Mouse (Mus musculus) heart, embryonic 12.5 days (tissue): ENCODE measurements around the gene Tmem97. TPM values are rescaled to one million over a fixed set of nuclear protein-coding genes. Genes with fewer than 3 reads are reported as not detected.
"Not testable (repeated sequence)": the region's sequence is repeated elsewhere in the genome, so short reads cannot be mapped to it uniquely, and the experiment has no call there.

Experiments used
- ATAC-seq: fragments of 200-750 bp; cut with Nextera tagmentation; 2 replicates; pipeline ENCODE4 v1.8.0; 2017; ENCODE audit warnings: moderate TSS enrichment, moderate library complexity; ENCODE audit not compliant: insufficient number of reproducible peaks, low FRiP score
- H3K27ac ChIP-seq: fragments of 300-500 bp; sonication (generic); 2 replicates; pipeline ENCODE4 v1.5.1; 2016; ENCODE audit warnings: mild to moderate bottlenecking, moderate library complexity; ENCODE audit not compliant: poor library complexity, severe bottlenecking
- H3K27me3 ChIP-seq: fragments of 300-500 bp; sonication (generic); replicated peaks from 2 replicates; pipeline ENCODE4 v1.6.1; 2016; ENCODE audit warnings: mild to moderate bottlenecking, moderate library complexity
- H3K36me3 ChIP-seq: fragments of 300-500 bp; sonication (generic); 2 replicates; pipeline ENCODE4 v1.6.1; 2016; ENCODE audit warnings: mild to moderate bottlenecking, moderate library complexity
- H3K4me1 ChIP-seq: fragments of 300-500 bp; sonication (generic); replicated peaks from 2 replicates; pipeline ENCODE4 v1.6.1; 2016; ENCODE audit warnings: mild to moderate bottlenecking
- H3K4me2 ChIP-seq: fragments of 300-500 bp; sonication (generic); 2 replicates; pipeline ENCODE4 v1.6.1; 2016; ENCODE audit warnings: mild to moderate bottlenecking, moderate library complexity
- H3K4me3 ChIP-seq: fragments of 300-500 bp; sonication (generic); 2 replicates; pipeline ENCODE4 v1.5.1; 2016; ENCODE audit warnings: mild to moderate bottlenecking
- H3K9ac ChIP-seq: fragments of 300-500 bp; sonication (generic); 2 replicates; pipeline ENCODE4 v1.6.1; 2016; ENCODE audit warnings: mild to moderate bottlenecking, moderate library complexity
- H3K9me3 ChIP-seq: fragments of 300-500 bp; sonication (generic); replicated peaks from 2 replicates; pipeline ENCODE4 v1.6.1; 2016; ENCODE audit warnings: mild to moderate bottlenecking, moderate library complexity
- WGBS: fragments of 180-500 bp; shearing (Covaris S2); methylation state at CpG from one replicate; pipeline ENCODE4 v1.1.7; 2016; 5-methylcytosine and 5-hydroxymethylcytosine counted together
- polyA plus RNA-seq: library from polyadenylated mRNA; unstranded; fragments of >200 nt; fragmentation: Nextera tagmentation; extraction: Ambion mirVana; gene quantifications from 2 replicates; pipeline ENCODE4 v1.2.1, GENCODE M21; 2016

Tmem97 gene
- polyA plus RNA-seq, 1 experiment from 2014 or later = 58.4 TPM

DNA sequence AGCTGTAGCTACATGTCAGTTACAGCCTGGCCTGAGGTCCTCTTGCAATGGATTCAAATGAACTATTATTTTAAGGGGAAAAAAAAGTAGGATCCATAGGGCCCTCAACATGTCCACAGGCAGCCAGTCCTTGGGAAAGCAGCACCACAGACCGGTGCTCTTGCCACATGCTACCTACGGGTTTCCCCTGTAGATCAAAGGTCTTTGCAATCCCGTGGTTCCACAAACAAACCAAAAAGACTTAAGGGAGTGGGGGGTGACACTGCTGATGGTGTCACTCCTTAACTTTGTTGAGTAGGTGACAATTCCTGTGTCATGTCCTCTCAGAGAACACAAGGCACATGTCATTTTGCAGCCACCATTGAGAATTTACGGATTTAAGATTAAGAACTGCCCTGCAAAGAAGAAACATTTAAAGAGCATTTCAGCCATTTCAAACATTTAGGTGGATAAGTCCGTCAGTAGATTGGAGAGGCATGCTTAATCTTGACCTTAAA, 1.0 kb downstream of the Tmem97 start:
- H3K4me3 ChIP-seq = peak overlapping the region; percentile 59
- no peak overlapping the region for H3K27ac ChIP-seq
- peak overlapping the region; percentile 70 for H3K9ac ChIP-seq
- 0 out of 2 replicates have a peak, but pooled peaks cover 3% of the 10 kb centered on the region for H3K9me3 ChIP-seq
- H3K27me3 ChIP-seq = no peaks in the 10 kb centered on the region
- peaks cover 10% of the 10 kb centered on the region for H3K36me3 ChIP-seq
- no peak for ATAC-seq
- peaks cover 17% of the 10 kb centered on the region for H3K4me1 ChIP-seq
- H3K4me2 ChIP-seq = peak overlapping the region; percentile 74
- 3% methylated on average over 5 of the region's 5 CpGs for WGBS

DNA sequence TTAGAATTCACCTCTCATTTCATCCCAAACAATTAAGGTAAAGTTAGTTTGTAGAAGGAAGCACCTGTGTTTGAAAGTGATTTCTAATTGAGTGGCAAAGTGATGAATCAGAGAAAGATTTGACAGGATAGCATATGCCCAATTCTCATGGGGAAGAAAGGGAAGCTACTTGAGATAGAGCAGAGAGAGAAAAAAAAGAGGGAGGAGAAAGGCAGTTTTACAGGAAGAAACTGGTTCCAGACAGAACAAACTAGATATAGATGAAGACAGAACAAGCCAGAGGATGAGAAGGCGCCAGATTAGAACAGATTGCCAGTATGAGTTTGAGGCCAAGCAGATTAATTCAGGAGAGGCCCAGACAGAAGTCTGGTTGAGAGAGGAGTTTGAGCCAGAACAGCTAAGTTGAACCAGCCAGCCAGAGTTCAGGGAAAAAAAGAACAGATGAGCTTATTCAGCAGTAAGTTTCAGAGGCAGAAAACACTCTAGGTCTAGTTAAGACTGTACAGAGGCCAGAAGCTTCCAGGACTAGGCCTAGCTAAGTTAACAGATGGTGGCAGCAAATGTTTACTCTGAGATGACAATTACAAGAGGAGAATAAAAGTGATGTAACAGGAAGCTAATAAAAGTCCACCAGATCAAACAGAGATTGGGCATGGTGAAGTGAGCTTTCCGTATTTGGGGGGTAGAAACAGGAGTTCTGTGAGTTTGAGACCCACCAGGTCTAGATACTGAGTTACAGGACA, 2.7 kb downstream of the Tmem97 start:
- WGBS = 81% methylated on average over 2 of the region's 2 CpGs
- Histone ChIP-seq H3K4me2 (no peak overlapping the region), H3K27me3 (no peaks in the 10 kb centered on the region), H3K4me3 (no peak overlapping the region), H3K9ac (no peak overlapping the region), H3K9me3 (no peaks in the 10 kb centered on the region), H3K27ac (no peak overlapping the region), H3K36me3 (peaks cover 24% of the 10 kb centered on the region), H3K4me1 (peaks cover 17% of the 10 kb centered on the region)
- ATAC-seq = no peak

DNA sequence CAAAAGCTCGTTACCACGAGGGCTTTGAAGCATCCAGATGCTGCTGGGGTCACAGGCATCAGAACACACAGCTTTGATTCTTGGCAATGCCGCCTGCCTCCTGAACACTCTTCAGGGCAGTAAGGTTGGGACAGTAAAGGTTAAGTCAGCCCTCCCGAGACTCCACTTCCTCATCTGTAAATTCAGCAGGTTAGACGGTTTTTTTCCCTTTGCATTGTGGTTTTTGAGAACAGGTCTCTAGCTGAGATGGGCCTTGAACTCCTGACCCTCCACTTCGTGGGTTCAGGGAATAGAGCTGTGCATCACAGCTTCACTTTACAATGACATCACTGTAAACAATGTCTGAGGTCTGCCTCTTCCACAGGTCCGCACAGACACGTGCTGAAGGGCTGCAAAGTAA, 5.4 kb downstream of the Tmem97 start:
- peaks cover 49% of the 10 kb centered on the region for H3K36me3 ChIP-seq
- no peak overlapping the region for H3K27ac ChIP-seq
- no peaks in the 10 kb centered on the region for H3K9me3 ChIP-seq
- no peak overlapping the region for H3K4me3 ChIP-seq
- WGBS = 61% methylated on average over 8 of the region's 8 CpGs
- no peak for ATAC-seq
- no peaks in the 10 kb centered on the region for H3K27me3 ChIP-seq
- H3K4me2 ChIP-seq = no peak overlapping the region
- no peak overlapping the region for H3K9ac ChIP-seq
- peaks cover 13% of the 10 kb centered on the region for H3K4me1 ChIP-seq

DNA sequence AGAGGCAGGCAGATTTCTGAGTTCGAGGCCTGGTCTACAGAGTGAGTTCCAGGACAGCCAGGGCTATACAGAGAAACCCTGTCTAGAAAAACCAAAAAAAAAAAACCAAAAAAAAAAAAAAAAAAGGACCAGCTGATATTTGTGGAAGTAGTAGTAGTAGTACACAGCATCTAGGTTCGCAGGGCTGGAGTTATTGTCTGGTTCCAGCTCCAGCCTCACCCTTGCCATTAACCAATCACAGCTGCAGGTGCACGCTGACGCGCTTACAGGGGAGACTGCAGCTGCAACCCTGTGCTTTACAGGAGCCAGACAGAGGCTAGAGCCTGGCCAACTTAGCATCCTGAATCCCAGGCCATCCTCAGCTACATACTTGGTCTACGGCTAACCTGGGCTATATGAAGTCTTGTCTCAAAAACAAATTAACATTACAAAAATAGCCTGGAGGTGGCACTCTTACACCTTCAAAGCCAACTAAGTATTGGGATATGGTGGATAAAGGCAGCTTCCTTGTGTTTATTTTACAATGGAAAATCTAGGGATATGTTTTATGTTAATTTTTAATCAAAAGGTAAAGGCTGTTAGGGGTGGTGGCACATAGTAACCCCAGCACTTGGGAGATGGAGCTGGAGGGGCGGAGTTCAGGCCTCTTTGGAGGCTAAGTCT, 6.0 kb downstream of the Tmem97 start:
- Histone ChIP-seq H3K9me3 (no peaks in the 10 kb centered on the region), H3K27me3 (no peaks in the 10 kb centered on the region), H3K9ac (no peak overlapping the region), H3K36me3 (peaks cover 53% of the 10 kb centered on the region), H3K4me2 (no peak overlapping the region), H3K4me3 (no peak overlapping the region), H3K27ac (no peak overlapping the region), H3K4me1 (peaks cover 11% of the 10 kb centered on the region)
- no peak for ATAC-seq
- WGBS = 92% methylated on average over 7 of the region's 7 CpGs

DNA sequence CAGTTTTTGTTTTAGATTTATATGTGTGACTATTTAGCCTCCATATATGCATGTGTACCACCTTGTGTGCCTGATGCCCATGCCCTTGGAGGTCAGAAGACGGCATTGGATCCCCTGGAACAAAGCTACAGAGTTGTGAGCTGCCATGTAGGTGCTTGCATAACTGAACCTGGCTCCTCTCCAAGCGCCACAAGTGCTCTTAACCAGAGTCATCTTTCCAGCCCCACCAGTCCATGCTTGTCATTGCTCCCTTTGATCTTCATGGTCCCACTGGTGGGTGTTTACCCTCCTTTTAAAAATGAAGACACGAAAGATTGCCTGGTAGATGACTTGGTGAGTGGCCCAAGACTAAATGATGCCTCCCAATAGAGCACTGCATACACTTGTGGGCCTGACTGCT, 10.2 kb downstream of the Tmem97 start:
- Histone ChIP-seq H3K9ac (no peak overlapping the region), H3K27ac (no peak overlapping the region), H3K4me3 (no peak overlapping the region), H3K27me3 (no peaks in the 10 kb centered on the region), H3K9me3 (no peaks in the 10 kb centered on the region), H3K36me3 (peaks cover 61% of the 10 kb centered on the region), H3K4me1 (peaks cover 12% of the 10 kb centered on the region), H3K4me2 (no peak overlapping the region)
- no peak for ATAC-seq
- 83% methylated on average over 3 of the region's 3 CpGs for WGBS

DNA sequence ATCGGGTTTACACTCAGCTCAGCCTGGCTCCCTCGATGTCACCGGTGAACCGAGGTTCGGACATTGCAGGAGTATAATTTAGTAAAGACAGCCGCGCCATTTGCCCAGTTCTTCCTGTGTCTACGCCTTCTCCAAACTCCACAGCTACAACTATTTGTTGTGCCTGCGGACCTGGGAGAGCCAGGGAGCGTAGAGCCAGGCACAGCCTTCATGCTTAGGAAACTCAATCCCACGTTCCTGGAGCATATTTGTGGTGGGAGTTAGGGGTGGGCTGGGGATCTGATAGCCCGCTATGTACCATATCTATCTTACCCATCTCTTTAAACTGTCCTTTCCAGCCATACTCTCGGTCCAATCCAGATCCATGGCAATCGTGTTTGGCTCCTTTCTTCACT, 13.9 kb downstream of the Tmem97 start:
- peaks cover 23% of the 10 kb centered on the region for H3K4me1 ChIP-seq
- peak overlapping the region; percentile 79 for H3K4me2 ChIP-seq
- WGBS = 2% methylated on average over 14 of the region's 14 CpGs
- no peaks in the 10 kb centered on the region for H3K9me3 ChIP-seq
- H3K27ac ChIP-seq = peak overlapping the region; percentile 85
- ATAC-seq = 0 out of 2 replicates have a peak, but pooled peaks have one; percentile 2
- H3K9ac ChIP-seq = peak overlapping the region; percentile 85
- no peaks in the 10 kb centered on the region for H3K27me3 ChIP-seq
- peak overlapping the region; percentile 84 for H3K4me3 ChIP-seq
- H3K36me3 ChIP-seq = peaks cover 35% of the 10 kb centered on the region

DNA sequence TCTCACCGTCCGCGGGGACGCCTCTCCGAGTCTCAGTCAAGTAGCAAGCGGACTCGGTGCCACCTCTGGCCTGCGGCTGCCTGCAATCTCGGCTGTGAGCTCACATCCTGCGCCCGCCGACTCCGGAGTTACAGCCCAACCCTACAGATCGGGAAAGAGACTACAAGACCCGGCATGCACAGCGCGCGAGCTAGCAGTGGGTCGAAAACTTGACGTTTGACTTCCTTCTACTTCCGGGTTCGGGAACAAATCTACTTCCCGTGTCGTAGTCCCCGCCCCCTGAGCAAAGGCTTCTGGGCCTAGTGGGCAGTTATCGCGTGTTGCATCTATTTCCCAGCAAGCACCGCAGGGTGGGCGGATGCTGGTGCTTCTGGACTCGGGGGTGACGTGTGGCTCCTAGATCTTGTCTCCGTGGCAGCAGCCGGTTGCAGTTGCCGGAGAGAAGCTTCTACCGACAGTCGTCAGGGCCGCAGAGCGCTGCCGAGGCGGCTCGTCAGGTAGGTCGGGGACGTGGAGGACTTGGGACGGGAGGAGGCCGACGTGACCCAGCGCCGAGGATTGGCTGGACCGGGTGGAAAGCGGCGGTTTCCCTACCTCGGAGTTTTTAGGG, 14.4 kb downstream of the Tmem97 start, which contains the start of the genes Tnfaip1 and Ift20:
Tnfaip1 (minus strand) TSS at position 253 of the 610 bp plus-strand sequence.
Ift20 (plus strand) TSS at position 282 of the 610 bp plus-strand sequence.
- Histone ChIP-seq H3K27ac (peak within 1 kb of the TSS; percentile 93), H3K4me3 (peak within 1 kb of the TSS; percentile 84), H3K9ac (peak within 1 kb of the TSS; percentile 87), H3K36me3 (peaks cover 32% of the 10 kb centered on the region), H3K27me3 (no peaks in the 10 kb centered on the region), H3K4me1 (peaks cover 26% of the 10 kb centered on the region), H3K4me2 (peak within 1 kb of the TSS; percentile 79), H3K9me3 (no peaks in the 10 kb centered on the region)
- ATAC-seq = peak; percentile 97
- under 1% methylated on average over 52 of the region's 52 CpGs for WGBS

DNA sequence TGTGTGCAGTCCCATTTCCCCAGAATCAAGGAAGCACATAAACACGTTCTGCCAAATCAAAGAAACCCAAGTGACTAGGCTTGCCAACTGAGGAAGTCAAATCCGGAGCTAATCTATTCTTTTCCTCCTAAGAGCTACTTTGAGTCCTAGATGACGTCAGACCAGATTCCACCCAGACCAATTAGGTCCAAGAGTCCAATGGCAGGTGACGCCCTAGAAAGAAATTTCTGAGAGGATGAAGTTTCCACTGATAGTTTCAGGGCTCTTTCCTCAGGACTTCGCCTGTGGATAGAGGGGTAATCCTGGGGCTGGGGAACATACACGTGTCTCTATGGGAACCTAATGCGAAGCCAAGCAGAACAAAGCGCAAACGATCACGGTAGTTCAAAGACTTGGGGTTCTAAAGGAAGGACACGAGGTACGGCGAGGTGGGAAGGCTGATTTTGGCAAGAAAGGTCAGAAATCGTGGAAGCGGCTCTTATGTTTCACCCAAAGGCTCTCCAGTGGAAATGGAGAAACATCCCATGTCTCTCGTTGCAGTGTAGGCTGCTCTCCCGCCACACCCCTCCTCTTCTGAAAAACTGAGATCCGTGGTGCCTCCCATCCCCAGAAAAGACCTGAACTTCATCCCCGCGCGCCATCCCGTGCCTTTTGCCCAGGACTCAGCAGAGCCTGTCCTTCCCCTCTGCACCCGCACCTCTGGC, 15.0 kb downstream of the Tmem97 start:
- H3K36me3 ChIP-seq = peaks cover 26% of the 10 kb centered on the region
- ATAC-seq = no peak
- peak overlapping the region; percentile 79 for H3K4me2 ChIP-seq
- peak overlapping the region; percentile 87 for H3K9ac ChIP-seq
- H3K4me3 ChIP-seq = peak overlapping the region; percentile 84
- 1% methylated on average over 23 of the region's 23 CpGs for WGBS
- H3K27me3 ChIP-seq = no peaks in the 10 kb centered on the region
- H3K9me3 ChIP-seq = no peaks in the 10 kb centered on the region
- peak overlapping the region; percentile 93 for H3K27ac ChIP-seq
- H3K4me1 ChIP-seq = peaks cover 32% of the 10 kb centered on the region

DNA sequence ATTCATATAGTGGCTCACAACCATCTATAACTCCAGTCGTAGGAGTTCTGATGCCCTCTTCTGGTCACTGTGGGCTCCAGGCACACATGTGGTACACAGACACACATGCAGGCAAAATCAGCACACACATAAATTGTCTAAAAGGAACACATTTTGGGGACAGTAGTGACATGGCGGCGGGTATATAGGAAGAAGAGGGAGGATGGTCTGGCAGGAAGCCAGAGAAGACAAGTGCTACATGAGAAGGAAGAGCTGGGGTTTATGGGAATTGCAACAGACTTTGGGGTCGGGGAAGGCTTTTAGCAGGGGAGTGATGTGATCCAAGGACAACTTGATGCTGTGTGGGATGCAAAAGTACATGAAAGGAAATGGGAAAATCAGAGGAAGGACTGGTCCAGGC, 16.1 kb downstream of the Tmem97 start:
- peak overlapping the region; percentile 93; the same call in 1 of the 2 replicates for H3K27ac ChIP-seq

DNA sequence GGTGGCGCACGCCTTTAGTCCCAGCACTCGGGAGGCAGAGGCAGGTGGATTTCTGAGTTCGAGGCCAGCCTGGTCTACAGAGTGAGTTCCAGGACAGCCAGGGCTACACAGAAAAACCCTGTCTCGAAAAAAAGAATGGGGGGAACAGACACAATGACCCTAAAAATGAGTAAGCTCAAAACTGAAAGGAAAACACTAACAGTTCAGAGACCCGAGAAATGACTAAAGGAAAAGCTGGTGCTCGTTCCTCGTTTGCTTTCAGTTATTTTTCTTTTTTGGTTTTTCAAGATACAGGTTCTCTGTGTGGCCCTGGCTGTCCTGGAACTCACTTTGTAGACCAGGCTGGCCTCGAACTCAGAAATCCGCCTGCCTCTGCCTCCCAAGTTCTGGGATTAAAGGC, 19.1 kb downstream of the Tmem97 start:
- H3K4me3 ChIP-seq, H3K9me3 ChIP-seq, H3K27me3 ChIP-seq, H3K9ac ChIP-seq, H3K4me2 ChIP-seq, ATAC-seq: not testable (repeated sequence)
- Histone ChIP-seq H3K4me1 (peaks cover 24% of the 10 kb centered on the region), H3K36me3 (peaks cover 46% of the 10 kb centered on the region), H3K27ac (peak overlapping the region; percentile 80)
- 82% methylated on average over 10 of the region's 10 CpGs for WGBS

More for the DNA sequence above, 16.1 kb downstream of the Tmem97 start:
- H3K9me3 ChIP-seq = no peaks in the 10 kb centered on the region
- no peak for ATAC-seq
- peak overlapping the region; percentile 87 for H3K9ac ChIP-seq
- H3K4me2 ChIP-seq = peak overlapping the region; percentile 79
- H3K27me3 ChIP-seq = no peaks in the 10 kb centered on the region
- H3K36me3 ChIP-seq = peaks cover 28% of the 10 kb centered on the region
- peaks cover 36% of the 10 kb centered on the region for H3K4me1 ChIP-seq
- WGBS = 87% methylated on average over 4 of the region's 4 CpGs
- peak overlapping the region; percentile 84 for H3K4me3 ChIP-seq
